Mouse (Mus musculus) thymus, postnatal 14 days (tissue): ENCODE measurements around the gene Fbxl4.
"Not testable (repeated sequence)": the region's sequence is repeated elsewhere in the genome, so short reads cannot be mapped to it uniquely, and the experiment has no call there.

Experiments
- DNase-seq: peaks from one replicate; pipeline ENCODE4 v3.0.0; 2021

The Fbxl4 gene

DNA sequence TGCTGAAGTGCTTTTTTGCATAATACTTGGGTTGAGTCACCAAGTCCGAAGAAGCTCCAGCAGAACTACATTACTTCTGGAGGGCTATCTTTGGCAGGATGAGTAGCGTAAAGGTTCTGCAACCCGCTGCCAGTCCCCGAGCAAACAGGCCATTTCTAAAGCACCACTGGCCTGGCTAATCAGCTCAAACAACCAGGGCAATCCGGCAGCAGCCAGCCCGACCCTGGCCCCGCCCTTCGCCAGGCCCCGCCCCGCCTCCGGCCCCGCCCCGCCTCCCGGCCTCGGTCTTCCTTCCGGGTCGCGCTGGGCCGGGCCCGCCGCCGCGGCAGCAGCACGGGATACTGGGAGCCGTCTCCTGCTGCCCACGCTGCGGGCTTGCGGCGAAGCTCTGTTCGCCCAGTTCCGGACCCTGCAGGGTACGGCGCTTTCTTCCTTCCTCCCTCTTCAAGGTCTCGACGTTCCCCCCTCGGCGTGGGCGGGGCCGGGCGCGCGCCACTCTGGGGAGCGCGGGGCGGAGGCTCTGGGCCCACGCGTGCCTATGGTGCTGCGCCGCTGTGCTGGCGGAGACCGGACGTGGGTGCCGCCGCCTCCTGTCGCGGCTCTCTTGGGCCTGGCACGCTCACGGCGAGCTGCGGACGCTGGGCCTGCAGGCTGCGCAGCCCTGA lies at the start of gene Fbxl4:
Gene Fbxl4 (plus strand): TSS at position 278 of the 665 bp plus-strand sequence.
- peak; percentile 91 for DNase-seq

DNA sequence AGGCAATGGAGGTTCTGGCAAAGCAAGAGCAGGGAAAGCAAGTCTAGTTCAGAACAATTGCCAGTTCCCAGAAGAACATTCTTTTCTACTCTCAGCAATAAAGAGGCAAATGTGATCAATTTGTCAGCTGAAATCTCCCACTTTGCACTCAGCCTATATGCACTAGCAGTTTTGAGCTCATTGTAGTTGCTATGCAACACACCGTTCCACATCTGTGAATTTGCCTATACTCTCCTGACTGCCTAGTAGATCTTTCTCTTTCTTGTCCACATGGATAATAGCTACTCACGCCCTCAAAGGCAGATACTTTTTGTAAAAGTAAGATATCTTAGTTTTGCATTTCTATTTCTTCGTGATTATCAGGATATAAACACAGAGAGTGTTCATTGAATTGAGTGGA lies 42.8 kb upstream of the Fbxl4 start:
- DNase-seq = no peak

DNA sequence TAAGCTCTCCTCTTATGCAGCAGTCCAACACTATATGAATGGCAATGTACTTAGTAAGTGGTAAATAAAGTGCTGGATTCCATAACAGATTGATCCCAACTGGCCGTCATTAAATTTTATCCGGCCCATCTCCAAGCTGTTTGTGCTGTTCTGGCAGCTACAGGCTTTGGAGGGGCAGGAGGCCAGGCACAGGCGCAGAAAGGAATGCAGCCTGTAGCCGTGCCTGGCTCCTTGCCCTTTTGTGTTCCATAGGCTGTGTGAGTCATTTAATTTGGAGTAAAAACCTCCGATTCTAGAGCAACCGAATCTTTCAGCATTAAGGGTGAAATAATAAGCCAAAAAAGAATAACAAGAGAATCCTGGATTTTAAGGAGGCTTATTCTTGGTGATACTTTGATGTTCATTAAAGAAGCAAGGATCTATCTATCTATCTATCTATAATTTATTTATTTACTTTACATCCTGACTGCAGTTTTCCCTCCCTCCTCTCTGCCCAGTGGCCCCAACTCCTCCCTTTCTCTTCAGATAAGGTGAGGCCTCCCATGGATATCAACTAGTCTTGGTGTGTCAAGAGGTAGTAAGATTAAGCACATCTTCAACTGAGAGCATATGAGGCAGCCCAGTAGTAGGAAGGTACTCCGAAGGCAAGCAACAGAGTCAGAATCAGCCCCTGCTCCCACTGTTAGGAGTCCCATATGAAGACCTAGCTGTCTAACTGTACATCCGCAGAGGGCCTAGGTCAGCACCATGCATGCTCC lies 14.3 kb upstream of the Fbxl4 start:
- DNase-seq = no peak

DNA sequence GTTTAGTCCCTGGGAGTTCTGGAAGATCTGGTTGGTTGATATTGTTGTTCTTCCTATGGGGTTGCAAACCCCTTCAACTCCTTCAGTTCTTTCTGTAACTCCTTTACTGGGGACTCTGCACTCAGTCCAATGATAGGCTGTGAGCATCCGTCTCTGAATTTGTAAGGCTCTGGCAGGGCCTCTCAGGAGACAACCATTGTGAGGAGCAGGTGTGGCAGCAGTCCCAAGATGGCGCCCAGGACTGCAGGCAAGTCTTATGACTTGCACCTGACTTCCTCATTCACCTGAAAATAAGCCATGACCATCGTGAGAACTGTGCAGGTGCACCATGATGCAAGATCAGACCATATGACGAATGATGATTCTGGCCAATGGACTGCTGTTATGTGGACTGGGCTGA lies 8.3 kb upstream of the Fbxl4 start:
- not testable (repeated sequence) for DNase-seq

DNA sequence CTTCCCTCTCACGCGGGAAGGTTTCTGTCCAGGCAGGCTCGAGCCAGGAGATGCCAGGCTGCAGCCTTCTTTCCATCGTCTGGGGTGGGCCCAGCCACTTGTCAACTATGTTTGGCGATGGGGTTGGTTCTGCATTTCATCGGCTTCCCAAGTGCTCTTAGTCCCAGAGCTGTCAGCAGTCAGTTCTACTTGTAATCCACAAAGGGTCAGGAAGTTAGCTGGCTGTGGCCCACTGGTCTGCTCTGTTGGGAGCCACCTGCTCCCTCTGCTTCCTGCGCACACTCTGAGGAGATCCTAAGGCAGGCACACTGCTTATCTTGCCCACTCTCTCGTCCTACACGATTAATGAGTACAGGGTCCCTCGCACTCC lies 573 bp downstream of the Fbxl4 start:
- DNase-seq = no peak

DNA sequence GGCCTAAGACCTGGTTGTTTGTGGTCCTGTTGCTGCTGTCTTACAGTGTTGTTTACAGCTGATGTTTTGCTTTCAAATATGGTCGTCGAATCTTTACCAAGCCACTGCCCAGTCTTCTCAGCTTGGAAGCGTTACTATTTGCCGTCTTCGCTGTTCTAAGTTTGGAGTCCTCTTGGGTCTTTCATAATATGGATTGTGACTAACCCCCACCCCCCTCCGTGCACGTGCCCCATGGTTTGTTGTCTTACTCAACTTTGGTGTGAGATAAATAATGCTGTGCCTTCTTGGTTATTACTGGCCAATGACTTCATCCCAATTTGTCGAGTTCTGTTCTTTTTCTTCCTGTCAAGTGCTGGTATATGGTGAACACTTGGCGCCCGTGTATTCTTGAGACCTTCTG lies 1.1 kb downstream of the Fbxl4 start:
- peak; percentile 21 for DNase-seq

DNA sequence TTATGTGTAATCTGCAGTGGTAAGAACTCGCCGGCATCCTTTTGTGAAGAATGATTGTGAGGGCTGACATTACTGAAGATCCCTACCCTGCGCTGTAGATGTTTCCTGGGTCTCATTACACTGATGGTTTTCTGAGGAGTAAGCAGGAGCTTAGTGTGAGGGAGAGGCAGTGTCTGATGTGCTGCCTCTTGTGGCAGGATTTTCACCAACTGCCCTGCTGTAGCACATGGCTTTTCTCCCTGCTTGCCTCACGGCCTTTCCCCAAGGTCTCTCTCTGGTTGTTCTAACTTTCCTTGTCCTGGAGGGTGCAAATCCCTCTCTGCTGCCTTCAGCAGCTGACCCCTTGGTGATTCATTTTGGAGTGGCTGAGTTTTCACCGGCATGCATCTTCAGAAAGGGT lies 10.0 kb downstream of the Fbxl4 start:
- DNase-seq = no peak

DNA sequence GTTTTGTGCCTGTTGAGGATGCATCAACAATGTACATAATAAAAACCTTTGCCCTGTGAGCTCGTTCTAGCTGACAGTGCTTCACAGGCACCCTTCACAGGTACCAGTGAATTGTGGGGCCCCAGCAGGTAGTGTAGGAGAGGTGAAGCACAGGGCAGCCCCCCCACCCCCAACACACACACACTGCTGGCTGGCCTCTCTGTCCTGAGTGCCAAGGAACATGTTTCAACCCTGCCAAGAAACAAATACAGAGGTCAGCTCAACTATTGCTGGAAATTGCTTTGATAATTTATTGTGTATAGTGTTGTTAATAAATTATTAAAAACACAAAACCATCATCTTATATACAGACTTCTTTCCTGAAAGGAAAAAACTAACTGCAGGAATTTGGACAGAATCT lies 21.2 kb downstream of the Fbxl4 start:
- DNase-seq = no peak

DNA sequence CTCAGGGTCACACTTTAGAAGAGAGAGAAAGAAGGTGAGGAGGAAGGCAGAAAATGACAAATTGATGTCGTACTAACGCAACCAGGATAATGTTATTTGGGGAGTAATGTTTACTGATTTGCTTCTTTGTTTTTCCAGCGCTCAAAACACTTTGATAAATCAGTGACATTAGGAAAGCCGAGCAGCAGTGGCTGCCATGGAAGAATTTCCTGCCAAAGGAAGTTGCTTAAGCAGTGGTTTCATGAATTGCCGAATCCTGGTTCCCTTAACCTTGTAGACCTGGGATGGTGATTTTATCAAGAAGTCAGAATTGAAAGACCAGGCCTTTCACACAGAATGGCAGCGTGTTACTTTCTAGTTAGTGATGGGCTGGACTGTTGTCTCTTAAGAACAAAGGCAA lies 23.3 kb downstream of the Fbxl4 start:
- no peak for DNase-seq

DNA sequence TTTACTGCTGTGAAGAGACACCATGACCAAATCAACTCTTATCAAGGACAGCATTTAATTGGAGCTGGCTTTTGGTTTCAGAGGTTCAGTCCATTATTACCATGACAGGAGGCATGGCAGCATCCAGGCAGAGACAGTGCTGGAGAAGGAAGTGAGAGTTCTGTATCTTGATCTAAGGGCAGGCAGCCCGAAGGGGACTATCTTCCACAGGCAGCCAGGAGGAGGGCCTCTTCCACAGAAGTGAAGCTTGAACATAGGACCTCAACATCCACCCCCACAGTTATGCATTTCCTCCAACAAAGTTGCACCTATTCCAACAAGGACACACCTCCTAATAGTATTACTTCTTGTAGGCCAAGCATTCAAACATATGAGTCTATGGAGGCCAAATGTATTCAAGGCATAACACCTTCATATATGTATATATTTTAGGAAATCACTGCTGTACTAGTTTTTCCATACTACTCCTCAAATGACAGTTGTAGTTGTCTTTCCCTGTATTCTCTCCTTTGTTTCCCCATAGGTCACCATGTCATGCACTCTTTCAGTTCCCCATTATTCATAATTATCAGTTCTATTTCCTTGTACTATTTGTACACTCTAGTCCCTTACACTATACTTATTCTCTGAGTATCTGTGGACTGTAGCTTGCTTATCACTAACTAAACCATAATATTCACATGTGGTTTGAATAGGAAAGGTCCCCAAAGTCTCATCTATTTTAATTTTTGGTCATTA lies 26.4 kb downstream of the Fbxl4 start:
- DNase-seq = no peak

DNA sequence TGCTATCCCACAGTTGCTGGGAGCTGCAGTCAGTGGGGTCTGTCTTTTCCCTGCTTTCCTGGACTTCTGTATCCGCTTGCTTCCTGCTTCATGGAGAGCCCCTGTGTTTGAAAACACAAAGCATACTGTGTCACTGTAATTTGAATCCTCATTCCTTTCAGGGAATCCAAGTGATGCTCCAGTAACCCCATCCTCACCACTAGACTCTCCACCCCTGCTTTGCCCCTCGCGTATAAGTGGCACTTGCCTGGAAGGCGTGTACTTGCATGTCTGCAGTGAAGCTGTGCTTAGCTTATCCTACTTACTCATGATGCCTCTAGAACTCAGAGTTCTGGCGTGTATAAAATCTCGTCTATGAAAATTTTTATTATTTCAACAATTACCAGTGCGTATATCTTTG lies 32.7 kb downstream of the Fbxl4 start:
- DNase-seq = no peak

DNA sequence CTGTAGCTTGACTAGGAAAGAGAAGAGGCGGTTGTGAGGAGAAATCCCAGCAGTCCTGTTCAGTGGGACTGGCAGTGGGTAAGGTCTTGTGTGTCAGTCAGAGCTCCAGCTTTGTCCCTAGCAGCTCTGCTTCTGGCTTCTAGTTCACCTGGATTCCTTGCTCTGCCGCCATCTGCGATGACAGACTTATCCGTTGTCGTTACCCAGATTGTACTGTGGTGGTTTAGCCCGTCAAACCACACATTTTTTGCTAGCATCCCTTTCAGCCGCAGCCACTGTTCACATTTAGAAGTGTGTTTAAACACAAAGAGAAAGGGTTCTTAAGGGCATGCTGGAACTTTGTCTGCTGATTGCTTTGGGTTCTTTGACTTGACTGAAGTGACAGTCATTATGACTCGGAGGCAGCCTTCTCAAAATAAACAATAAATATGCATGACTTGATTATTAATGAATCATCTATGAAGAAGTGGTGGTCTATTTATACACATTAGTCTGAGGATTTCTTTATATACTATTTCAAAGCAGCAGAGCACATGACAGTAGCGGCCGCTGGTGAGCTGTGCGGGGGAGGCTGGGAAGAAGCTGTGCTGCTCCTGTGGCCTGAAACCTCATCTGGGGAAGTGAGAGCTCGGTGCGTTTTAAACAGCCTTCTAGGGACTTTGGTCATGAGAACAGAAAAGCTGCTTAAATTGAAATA lies 35.6 kb downstream of the Fbxl4 start:
- DNase-seq = no peak

DNA sequence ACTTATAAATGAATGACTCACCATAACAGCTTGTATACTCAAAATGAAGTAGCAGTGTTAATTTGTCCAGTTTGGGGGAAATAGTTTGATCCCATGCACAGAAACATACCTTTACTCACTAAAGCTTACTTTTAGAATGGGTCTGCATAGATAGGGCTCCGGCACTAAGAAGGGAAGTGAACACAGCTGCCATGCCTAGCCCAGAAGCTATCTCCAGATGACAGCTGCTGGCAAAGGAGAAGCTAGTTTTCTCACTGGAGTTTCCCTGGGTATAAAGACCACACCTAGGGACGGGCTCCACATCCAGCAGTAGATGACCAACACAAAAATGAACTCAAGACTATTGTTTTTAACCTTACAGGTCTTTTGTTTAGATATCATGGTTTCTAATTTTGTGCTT lies 38.1 kb downstream of the Fbxl4 start:
- DNase-seq = no peak

DNA sequence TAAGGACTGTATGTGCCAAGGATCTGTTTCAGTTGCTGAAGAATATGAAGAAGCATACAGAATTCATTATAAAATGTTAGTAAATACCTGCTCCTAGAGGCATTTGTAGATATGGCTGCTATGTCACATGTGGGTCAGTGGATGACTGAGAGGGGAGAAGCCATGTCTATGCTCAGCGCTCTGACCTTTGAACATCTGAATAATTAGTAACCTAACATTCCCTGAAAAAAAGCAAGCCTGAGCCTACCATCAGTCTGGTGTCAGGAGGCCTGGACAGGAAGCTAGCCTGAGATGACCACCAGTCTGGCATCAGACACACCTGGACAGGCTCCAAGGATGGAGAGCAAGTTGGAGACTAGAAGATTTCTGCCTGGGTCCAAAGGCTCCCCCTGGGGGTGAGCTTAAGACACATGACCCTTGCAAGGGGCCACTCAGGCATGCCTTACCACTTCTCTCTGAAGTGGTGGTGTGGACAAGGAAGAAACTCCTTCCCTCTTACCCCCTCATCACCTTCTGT lies 39.2 kb downstream of the Fbxl4 start:
- DNase-seq = no peak

DNA sequence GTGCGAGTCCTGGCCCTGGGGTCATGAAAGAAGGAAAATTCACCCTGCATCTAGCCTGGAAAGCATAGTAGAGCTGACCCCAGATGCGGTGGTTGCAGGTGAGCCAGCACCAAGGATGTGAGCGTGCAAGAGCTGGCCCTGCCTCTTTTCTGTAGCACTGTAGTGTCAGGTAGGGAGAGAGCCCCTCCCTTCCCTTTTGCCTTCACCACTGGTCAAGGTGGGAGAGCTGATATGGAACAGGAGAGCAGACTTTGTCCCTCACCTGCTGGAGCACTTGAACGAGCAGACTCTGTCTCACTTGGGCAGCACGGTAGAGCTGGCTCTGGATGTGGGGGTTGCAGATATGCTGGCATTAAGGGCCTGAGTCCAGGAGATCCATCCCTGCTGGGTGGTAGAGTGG lies 39.7 kb downstream of the Fbxl4 start:
- DNase-seq = no peak

DNA sequence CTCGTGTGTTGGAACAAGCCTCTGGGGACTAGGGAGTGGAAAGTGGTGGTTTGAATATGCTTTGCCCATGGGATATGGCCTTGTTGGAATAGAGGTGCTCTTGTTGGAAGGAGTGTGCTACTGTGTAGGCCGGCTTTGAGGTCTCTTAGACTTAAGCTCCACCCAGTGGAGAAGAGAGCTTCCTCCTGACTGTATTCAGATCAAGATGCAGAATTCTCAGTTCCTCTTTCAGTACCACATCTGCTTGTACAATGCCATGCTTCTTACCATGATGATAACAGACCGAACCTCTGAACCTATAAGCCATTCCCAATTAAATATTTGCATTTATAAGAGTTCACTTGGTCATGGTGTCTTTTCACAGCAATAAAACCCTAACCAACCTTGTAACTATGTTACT lies 44.7 kb downstream of the Fbxl4 start:
- no peak for DNase-seq

DNA sequence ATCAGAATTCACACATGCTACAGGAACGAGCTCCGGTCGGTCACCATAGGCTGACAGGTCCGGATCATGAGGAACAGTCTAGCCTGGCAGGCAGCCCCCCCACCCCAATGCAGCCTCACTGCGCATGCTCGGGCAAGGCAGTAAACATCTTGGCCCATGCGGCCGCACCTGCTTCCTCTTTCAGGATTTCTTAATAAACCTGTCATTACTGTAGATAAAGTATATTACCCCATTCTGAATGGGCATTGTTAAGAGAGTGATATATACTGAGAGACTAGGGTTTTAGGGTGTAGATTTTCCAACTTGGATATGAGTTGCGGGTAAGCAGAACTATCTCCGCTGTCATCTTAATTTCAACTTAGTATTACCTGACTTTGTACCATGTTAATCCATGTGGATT lies 45.6 kb downstream of the Fbxl4 start:
- no peak for DNase-seq

DNA sequence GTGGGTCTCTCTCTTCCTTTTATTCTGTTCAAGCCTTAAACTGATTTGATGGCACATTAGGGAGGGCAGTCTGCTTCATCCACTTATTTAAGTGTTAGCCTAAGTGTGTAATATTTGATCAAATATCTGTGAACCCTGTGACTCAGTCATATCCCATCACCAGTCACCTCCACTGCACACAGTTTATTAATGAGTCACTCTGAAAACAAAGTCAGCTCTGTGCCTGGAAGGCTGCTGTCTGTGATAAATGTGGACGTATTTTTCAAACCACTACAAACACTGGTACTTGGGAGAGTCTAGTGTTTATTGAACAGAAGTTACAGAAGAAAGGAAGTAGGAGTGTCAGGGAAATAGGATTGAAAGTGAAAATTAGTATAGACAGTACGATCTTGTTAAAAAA lies 63.3 kb downstream of the Fbxl4 start:
- DNase-seq = no peak

DNA sequence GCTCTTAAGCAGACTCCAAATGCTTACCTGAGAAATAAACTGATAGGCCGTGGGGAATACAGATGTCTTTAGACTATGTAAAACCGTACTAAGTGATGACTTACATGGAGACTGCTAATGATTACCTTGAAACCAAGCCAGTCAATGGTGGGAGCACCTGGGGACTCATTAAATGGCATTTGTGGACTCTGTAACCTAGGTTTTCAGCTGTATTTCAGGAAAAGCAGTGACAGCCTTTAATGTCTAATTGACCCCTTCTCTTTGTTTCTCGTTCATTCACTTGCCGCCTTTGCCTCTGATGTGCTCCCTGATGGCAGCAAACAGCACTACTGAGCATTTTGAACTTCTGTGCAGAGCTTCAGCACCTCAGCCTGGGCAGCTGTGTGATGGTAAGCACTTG lies 65.1 kb downstream of the Fbxl4 start:
- DNase-seq = no peak

DNA sequence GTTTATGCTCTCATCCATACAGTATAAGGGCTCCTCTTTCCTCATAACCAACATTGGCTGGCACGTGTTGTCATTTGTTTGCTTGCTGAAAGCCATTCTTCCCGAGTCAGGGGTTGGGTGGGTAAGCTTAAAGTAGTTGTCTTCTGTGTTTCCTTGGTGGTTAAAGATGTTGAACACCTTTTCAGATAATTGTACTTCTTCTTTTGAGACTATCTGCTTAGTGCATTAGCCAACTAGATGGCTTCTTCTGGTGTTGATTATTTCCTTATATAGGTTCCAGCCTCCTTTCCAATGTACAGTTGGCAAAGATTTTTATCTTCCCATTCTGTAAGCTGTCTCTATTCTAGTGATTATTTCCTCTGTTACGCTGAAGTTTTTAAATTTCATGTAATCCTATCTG lies 70.8 kb downstream of the Fbxl4 start:
- DNase-seq = no peak

DNA sequence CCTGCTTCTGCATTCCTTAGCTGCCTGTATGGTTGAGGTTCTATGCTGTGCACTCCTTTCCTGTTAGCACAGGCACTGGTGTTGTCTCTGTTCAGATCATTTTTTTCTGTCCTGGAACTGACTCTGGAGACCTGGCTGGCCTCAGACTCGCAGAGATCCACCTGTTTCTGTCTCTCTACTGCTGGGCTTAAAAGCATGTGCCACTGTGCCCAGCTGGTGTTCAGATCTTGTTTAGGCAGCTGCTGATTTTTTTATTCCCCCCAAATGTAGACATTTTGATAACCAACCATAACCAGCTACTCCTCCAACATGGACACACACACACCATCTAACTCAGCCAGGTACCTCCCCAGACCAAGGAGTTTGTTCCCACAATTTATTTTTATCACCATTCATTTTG lies 112.2 kb downstream of the Fbxl4 start:
- DNase-seq = no peak

DNA sequence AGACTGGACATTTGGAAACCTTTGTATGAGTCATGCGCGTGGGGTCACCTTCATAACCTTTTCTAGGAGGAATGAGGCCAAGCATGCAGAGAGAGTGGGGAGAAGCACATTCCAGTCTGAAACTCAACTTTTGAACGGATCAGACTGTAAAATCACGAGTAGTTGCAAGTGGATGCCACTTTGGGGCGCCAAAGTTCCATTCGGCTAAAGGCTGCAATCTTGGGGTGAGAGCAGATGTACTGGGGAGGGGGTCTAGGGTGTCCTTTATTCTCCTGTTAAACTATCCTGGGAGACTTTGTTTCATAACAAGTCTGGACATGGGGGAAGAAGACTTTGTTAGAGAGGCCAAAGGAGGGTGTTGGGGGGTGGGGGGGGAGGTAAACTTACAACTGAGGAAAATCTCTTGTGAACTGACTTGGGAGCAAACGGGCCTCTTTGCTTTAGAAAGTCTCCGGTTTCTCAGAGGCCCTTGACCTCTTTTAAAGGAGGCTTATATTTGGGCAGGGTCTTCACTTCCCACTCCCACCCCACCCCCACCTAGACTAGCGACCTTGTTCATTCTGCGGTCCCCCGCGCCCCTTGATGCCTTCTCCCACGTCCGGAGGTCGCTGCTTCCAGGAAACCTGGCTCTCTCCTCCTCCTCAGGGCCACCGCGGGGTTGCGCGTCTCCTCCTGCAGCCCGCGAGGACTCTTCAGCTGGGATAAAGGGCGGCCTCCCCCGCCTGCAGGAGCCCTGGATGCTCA lies 119.8 kb downstream of the Fbxl4 start:
- DNase-seq = no peak
